Mouse (Mus musculus) activated CD4-positive, CD25-positive, alpha-beta regulatory T cell, adult 9 weeks (primary cell): Measurements from ENCODE around the gene Krt90. TPM values are rescaled to one million over a fixed set of nuclear protein-coding genes. Genes with fewer than 3 reads are reported as not detected.

Experiments used
- polyA plus RNA-seq: library from polyadenylated mRNA; unstranded; fragments of 100-300 nt; shearing (Covaris generic); gene quantifications from one replicate; pipeline ENCODE4 v1.2.1, GENCODE M21; 2017

The Krt90 gene
- polyA plus RNA-seq: not detected

DNA sequence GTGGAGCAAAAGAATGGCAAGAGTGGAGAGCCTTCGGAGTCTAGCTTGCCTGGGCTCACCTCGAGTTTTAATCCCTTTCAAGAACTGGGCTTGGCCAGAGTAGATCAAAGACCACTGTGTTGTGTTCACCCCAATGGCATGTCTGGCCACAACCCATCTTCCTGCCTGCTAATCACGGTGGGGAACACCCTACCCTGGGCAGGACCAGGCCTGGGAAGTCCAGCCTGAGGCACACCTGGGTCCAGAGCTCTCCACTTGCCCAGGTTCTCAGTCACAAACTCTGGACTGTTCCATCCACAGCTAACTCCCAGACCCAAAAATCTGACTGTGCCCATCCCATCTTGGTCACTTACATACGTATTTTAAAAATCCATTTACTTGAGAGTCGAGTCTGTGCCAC is at the start of gene Krt90:
TSS of gene Krt90 (minus strand) at position 101 of the 400 bp plus-strand sequence.

GRCm38 (mm10) chr15:101573796-101574345 is 11.1 kb upstream of the Krt90 start, which contains the start of gene Krt75:
TSS of gene Krt75 (minus strand) at chr15:101573904.

GRCm38 (mm10) chr15:101550567-101550966 is 12.2 kb downstream of the Krt90 start, which contains the start of gene Krt82:
TSS of gene Krt82 (minus strand) at chr15:101550667.

DNA sequence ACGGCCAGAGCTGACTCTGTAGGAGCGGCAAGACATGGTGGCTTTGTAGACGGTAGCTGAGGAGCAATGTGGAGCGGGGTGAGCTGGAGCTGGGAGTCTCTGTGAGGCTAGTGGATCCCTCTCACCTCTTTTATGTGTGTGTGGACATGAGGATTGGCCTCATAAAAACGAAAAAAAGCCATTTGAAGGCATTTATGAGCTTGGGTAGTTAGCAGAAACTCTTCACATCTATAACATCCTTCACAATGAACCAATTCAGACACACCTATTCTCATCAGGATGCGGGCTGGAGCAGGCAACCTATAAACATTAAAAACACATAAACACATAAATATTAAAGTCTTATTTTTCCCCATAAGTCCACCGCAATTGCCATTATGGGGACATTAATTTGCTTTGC is 30.0 kb downstream of the Krt90 start, which contains the start of gene Krt84:
TSS of gene Krt84 (minus strand) at position 101 of the 400 bp plus-strand sequence.

GRCm38 (mm10) chr15:101517161-101517560 is 45.6 kb downstream of the Krt90 start, which contains the start of gene Gm49425:
TSS of gene Gm49425 (minus strand) at chr15:101517261.

Other genes starting within 250 kb of the Krt90 start
- 0.10 TPM for gene Krt80, start 192.8 kb downstream of the Krt90 start, polyA plus RNA-seq
- not detected for gene Krt7, start 151.9 kb downstream of the Krt90 start, polyA plus RNA-seq
- 0.44 TPM for gene Krt87, start 124.1 kb downstream of the Krt90 start, polyA plus RNA-seq
- gene Krt88, start 115.2 kb downstream of the Krt90 start, polyA plus RNA-seq: not detected
- not detected for gene Krt81, start 99.2 kb downstream of the Krt90 start, polyA plus RNA-seq
- gene Krt86, start 89.5 kb downstream of the Krt90 start, polyA plus RNA-seq: not detected
- 5.7 TPM for gene Krt83, start 71.4 kb downstream of the Krt90 start, polyA plus RNA-seq
- not detected for gene Gm49425, start 45.7 kb downstream of the Krt90 start, polyA plus RNA-seq
- gene Krt84, start 30.1 kb downstream of the Krt90 start, polyA plus RNA-seq: not detected
- gene Krt82, start 12.3 kb downstream of the Krt90 start, polyA plus RNA-seq: not detected
- not detected for gene Krt75, start 11.0 kb upstream of the Krt90 start, polyA plus RNA-seq
- not detected for gene Gm5414, start 65.2 kb upstream of the Krt90 start, polyA plus RNA-seq
- gene Gm5478, start 84.4 kb upstream of the Krt90 start, polyA plus RNA-seq: not detected
- gene Krt6b, start 117.3 kb upstream of the Krt90 start, polyA plus RNA-seq: not detected
- not detected for gene Krt6a, start 131.4 kb upstream of the Krt90 start, polyA plus RNA-seq
- not detected for gene Krt5, start 149.9 kb upstream of the Krt90 start, polyA plus RNA-seq
- gene Krt71, start 180.2 kb upstream of the Krt90 start, polyA plus RNA-seq: not detected
- not detected for gene Krt72, start 223.5 kb upstream of the Krt90 start, polyA plus RNA-seq
- gene Krt73, start 239.4 kb upstream of the Krt90 start, polyA plus RNA-seq: not detected